Mouse (Mus musculus) spleen, adult 2 months (tissue): ENCODE data around the gene Stk32b.

Source experiments
- CTCF ChIP-seq: fragments of 200-500 bp; IDR thresholded peaks from 2 replicates; pipeline ENCODE4 v1.5.1; 2011; ENCODE audit warnings: mild to moderate bottlenecking, inconsistent platforms; ENCODE audit not compliant: insufficient read depth, insufficient read length, insufficient replicate concordance; ENCODE audit errors: extremely low read depth
- POLR2A ChIP-seq: fragments of 200-500 bp; IDR thresholded peaks from 2 replicates; pipeline ENCODE4 v1.6.1; 2011; ENCODE audit warnings: low read depth, low read length, inconsistent platforms

DNA sequence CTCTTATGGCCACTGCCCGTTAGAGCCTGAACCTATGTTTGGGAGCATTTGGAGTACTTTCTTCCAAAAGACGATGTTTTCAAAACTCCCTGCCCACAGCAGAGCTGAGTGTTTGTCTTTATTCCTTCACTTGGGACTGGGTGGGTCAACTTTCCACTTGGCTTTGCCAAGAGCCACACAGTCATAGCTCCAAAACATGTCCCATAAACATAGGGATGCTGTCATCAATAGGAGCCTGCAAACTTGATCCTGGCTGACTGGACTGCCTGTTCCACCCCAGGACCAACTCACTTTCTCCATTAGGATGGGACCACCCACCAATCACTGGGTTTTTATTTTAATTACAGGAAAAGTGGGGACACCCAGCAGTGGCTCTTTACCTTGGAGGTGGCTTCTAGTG, 13.8 kb upstream of the Stk32b start:
- TF ChIP-seq POLR2A (no peak), CTCF (no peak)
